Comparison of ENCODE assay signal across 8 mouse cellular contexts in the genomic region with DNA sequence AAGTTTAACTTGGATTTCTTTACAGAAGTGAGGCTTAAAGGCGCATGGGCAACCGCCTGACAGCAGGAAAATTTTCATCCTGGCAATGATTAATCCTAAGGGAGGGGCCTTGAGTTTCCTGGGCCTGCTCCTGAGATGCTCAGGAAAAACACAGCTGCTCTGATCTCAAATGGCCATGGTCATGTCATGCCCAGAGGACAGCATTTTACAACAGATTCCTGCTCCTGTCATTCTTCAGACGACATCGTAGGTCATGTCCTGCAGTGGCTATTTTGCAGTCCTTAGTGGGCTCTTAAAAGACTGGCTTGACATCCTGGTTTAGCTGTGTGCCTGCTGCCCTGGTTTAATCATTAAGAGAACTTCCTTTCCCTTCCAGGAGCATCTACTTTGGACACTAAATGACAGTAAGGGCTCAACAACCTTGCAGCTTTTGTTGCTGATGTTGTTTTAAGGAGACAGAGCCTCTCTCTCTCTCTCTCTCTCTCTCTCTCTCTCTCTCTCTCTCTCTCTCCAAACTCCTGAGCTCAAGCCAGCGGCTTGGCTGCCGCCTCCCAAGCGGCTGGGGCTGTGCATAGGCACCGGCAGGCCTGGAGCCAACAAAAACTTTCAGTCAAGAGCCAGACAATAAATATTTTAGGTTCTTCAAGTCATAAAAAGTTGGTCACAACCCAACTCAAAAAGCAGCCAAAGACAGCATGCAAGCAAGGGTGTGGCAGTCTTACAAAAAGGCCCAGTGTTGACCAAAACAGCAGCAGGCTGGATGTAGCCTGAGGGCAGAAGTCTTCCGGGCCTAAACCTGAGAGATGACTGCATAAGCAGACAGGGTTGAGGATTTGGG. TPM values are rescaled to one million over a fixed set of nuclear protein-coding genes. Genes with fewer than 3 reads are reported as not detected.
DNase-seq lines count a peak whose midpoint lies in the region; ATAC-seq and TF ChIP-seq lines count a peak whose summit lies in the region.

No protein-coding gene starts in this region.

- no peak for TF ChIP-seq POLR2A in kidney, adult 2 months (IDR thresholded peaks at IDR 0.05; ENCODE audit: low read depth, low read length)

- ATAC-seq in frontal cortex, adult (ENCODE audit: low TSS enrichment) = peak; percentile 42; the same call in 1 of the 2 replicates
- ATAC-seq in forebrain, embryonic 11.5 days (replicated peaks; ENCODE audit: low FRiP score) = no peak

- no peaks in the 10 kb centered on the region for H3K36me3 ChIP-seq in kidney, adult 2 months (ENCODE audit: control insufficient read depth, insufficient read depth, low read length)
- H3K36me3 ChIP-seq in forebrain, embryonic 11.5 days (ENCODE audit: control insufficient read depth, insufficient read depth, low read length) = no peaks in the 10 kb centered on the region; the same call in 1 of the 2 replicates

- H3K27me3 ChIP-seq in kidney, adult 2 months (replicated peaks; ENCODE audit: control insufficient read depth, insufficient read depth, low read length) = no peaks in the 10 kb centered on the region
- H3K27me3 ChIP-seq in forebrain, embryonic 11.5 days (ENCODE audit: control insufficient read depth, insufficient read depth, low read length) = no peaks in the 10 kb centered on the region

- no peak for TF ChIP-seq CTCF in gastrocnemius, adult 2 months (IDR thresholded peaks at IDR 0.05)
- no peak for TF ChIP-seq CTCF in kidney, adult 2 months (conservative IDR thresholded peaks at IDR 0.05; ENCODE audit: insufficient read depth, insufficient read length, low read depth, low read length)

- peaks cover 25% of the 10 kb centered on the region for H3K4me1 ChIP-seq in kidney, adult 2 months (ENCODE audit: control insufficient read depth, insufficient read depth, low read length)
- H3K4me1 ChIP-seq in forebrain, embryonic 11.5 days (replicated peaks; ENCODE audit: control insufficient read depth, insufficient read depth, low read length) = no peaks in the 10 kb centered on the region

- no peak for DNase-seq in frontal cortex, postnatal 25 days (ENCODE audit: low spot score in 2 of 2)
- peak; percentile 79 for DNase-seq in gastrocnemius, adult 2 months
- peak; percentile 90 for DNase-seq in kidney, adult 2 months
- DNase-seq in lung, postnatal 10 days = peak; percentile 85
- DNase-seq in cerebellum, adult 9-10 months = no peak
- no peak for DNase-seq in forebrain, embryonic 11.5 days (ENCODE audit: low spot score)
- no peak for DNase-seq in spleen, postnatal 10 days (ENCODE audit: low spot score in 2 of 2)

- no peak overlapping the region for H3K4me2 ChIP-seq in forebrain, embryonic 11.5 days (ENCODE audit: low read depth, low read length, severe bottlenecking)

- H3K9ac ChIP-seq in forebrain, embryonic 11.5 days (ENCODE audit: low read length) = no peak overlapping the region

- intact Hi-C loops in gastrocnemius, adult 2 months (cut with DNase I) = no loop called here

- no peaks in the 10 kb centered on the region for H3K9me3 ChIP-seq in forebrain, embryonic 11.5 days (ENCODE audit: control insufficient read depth, low read length)

- H3K27ac ChIP-seq in gastrocnemius, adult 2 months = peak overlapping the region; percentile 84
- peak overlapping the region; percentile 82 for H3K27ac ChIP-seq in kidney, adult 2 months (ENCODE audit: insufficient read depth, low read depth, low read length)
- no peak overlapping the region for H3K27ac ChIP-seq in forebrain, embryonic 11.5 days (ENCODE audit: low read depth, low read length)

- WGBS in kidney, adult 2 months = 4% methylated on average over 9 of the region's 9 CpGs
- WGBS in forebrain, embryonic 11.5 days = 83% methylated on average over 9 of the region's 9 CpGs

- no peak overlapping the region for H3K4me3 ChIP-seq in gastrocnemius, adult 2 months
- no peak overlapping the region for H3K4me3 ChIP-seq in kidney, adult 2 months (ENCODE audit: insufficient read depth, low read depth, low read length)
- no peak overlapping the region for H3K4me3 ChIP-seq in forebrain, embryonic 11.5 days (ENCODE audit: low read depth, low read length)

RNA-seq across cellular contexts. Expression of gene Atp6v0a4, which starts 20.0 kb away (rescaled TPM):
- under 1 TPM; 0.50 to 0.56 TPM for total RNA-seq in gastrocnemius, adult 2 months (2021)
- polyA plus RNA-seq in kidney, adult 2 months (2012; rRNA removed) = 259 and 302 TPM in 2 replicates
- polyA plus RNA-seq in forebrain, embryonic 11.5 days (2014; fragmentation: Nextera tagmentation; extraction: Ambion mirVana) = not detected in 2 replicates

RNA-seq across cellular contexts. Expression of gene Tmem213, which starts 35.3 kb away (rescaled TPM):
- total RNA-seq in gastrocnemius, adult 2 months (2021) = not detected
- polyA plus RNA-seq in kidney, adult 2 months (2012; rRNA removed) = 240 and 279 TPM in 2 replicates
- not detected in 2 replicates for polyA plus RNA-seq in forebrain, embryonic 11.5 days (2014; fragmentation: Nextera tagmentation; extraction: Ambion mirVana)

Comparison
In these comparisons a context has a peak if more than half of its experiments do, and no peak if none do; other contexts are left out.
1. DNase-seq: peak in gastrocnemius, adult 2 months (single experiment), kidney, adult 2 months (single experiment) and lung, postnatal 10 days (single experiment); none in frontal cortex, postnatal 25 days (0 of 2), cerebellum, adult 9-10 months (single experiment), forebrain, embryonic 11.5 days (single experiment) and spleen, postnatal 10 days (0 of 2).
2. RNA of gene Atp6v0a4, which starts 20.0 kb away (polyA plus RNA-seq): 259 to 302 TPM in kidney, adult 2 months; not detected in forebrain, embryonic 11.5 days; every median in the first group is over 100 times any median in the second.
3. RNA of gene Tmem213, which starts 35.3 kb away (polyA plus RNA-seq): 240 to 279 TPM in kidney, adult 2 months; not detected in forebrain, embryonic 11.5 days; every median in the first group is over 100 times any median in the second.